Mouse (Mus musculus) hindbrain, embryonic 14.5 days (tissue): ENCODE results near the gene Gdf15. TPM values are rescaled to one million over a fixed set of nuclear protein-coding genes. Genes with fewer than 3 reads are reported as not detected.
A peak's percentile ranks its signal among the peaks of the same experiment; 100 is the strongest.

Experiments used
- ATAC-seq: fragments of 200-750 bp; cut with Nextera tagmentation; 2 replicates; pipeline ENCODE4 v1.8.0; 2017; ENCODE audit warnings: moderate number of reproducible peaks, mild to moderate bottlenecking, moderate TSS enrichment, moderate library complexity; ENCODE audit not compliant: low FRiP score
- DNase-seq: peaks from one replicate; pipeline ENCODE4 v3.0.0-alpha.2; 2015; ENCODE audit warnings: low spot score
- H3K27ac ChIP-seq: fragments of 300-500 bp; sonication (generic); 2 replicates; pipeline ENCODE4 v1.5.1; 2014; ENCODE audit warnings: mild to moderate bottlenecking, moderate library complexity
- H3K27me3 ChIP-seq: fragments of 300-500 bp; sonication (generic); 2 replicates; pipeline ENCODE4 v1.6.1; 2014; ENCODE audit warnings: mild to moderate bottlenecking, low read length, mixed read lengths; ENCODE audit not compliant: control insufficient read depth, insufficient read depth
- H3K36me3 ChIP-seq: fragments of 300-500 bp; sonication (generic); replicated peaks from 2 replicates; pipeline ENCODE4 v1.6.1; 2014; ENCODE audit not compliant: control insufficient read depth, insufficient read depth
- H3K4me1 ChIP-seq: fragments of 300-500 bp; sonication (generic); replicated peaks from 2 replicates; pipeline ENCODE4 v1.6.1; 2014; ENCODE audit warnings: antibody characterized with exemption, low read length, mixed read lengths; ENCODE audit not compliant: control insufficient read depth, insufficient read depth
- H3K4me2 ChIP-seq: fragments of 300-500 bp; sonication (generic); replicated peaks from 2 replicates; pipeline ENCODE4 v1.6.1; 2014; ENCODE audit warnings: mild to moderate bottlenecking, moderate library complexity
- H3K4me3 ChIP-seq: fragments of 300-500 bp; sonication (generic); replicated peaks from 2 replicates; pipeline ENCODE4 v1.5.1; 2014; ENCODE audit warnings: mild to moderate bottlenecking, low read length
- H3K9ac ChIP-seq: fragments of 300-500 bp; sonication (generic); 2 replicates; pipeline ENCODE4 v1.6.1; 2014
- H3K9me3 ChIP-seq: fragments of 300-500 bp; sonication (generic); 2 replicates; pipeline ENCODE4 v1.6.1; 2016; ENCODE audit warnings: low read length; ENCODE audit not compliant: control insufficient read depth
- WGBS: fragments of 180-500 bp; shearing (Covaris S2); extraction: QIAGEN DNeasy Blood & Tissue Kit; methylation state at CpG from one replicate; pipeline ENCODE4 v1.1.7; 2014; 5-methylcytosine and 5-hydroxymethylcytosine counted together
- polyA plus RNA-seq: library from polyadenylated mRNA; unstranded; fragments of >200 nt; fragmentation: Nextera tagmentation; extraction: Ambion mirVana; gene quantifications from 2 replicates; pipeline ENCODE4 v1.2.1, GENCODE M21; 2014

Gdf15 gene
- polyA plus RNA-seq, 1 experiment from 2014 or later, result 0.28 TPM

DNA sequence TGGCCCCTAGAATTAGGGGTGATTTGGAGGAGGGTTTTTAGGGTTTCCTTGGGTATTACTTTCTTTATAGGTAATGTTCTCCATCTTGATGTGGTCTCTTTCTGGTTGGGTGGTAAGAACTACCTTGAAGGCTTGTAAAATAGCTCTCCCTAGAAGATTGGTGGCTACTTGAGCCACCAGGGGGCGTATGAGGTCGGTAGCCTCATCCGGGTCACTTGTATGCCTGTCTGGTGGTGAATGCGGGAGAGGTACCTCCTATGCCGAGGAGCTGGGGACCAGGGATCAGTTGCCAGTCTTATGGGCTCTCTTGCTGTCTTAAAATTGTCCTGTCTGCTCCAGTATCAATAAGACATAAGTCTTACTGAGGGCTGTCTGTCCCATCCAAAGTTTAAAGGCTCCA lies 7.2 kb downstream of the Gdf15 start:
- Histone ChIP-seq H3K36me3 (no peaks in the 10 kb centered on the region), H3K27ac (no peak overlapping the region), H3K4me3 (no peak overlapping the region), H3K9ac (no peak overlapping the region), H3K4me2 (no peak overlapping the region), H3K4me1 (no peaks in the 10 kb centered on the region; the same call in 1 of the 2 replicates), H3K27me3 (no peaks in the 10 kb centered on the region), H3K9me3 (no peaks in the 10 kb centered on the region)
- WGBS, result 23% methylated on average over 5 of the region's 5 CpGs
- no peak for DNase-seq
- no peak for ATAC-seq

GRCm38 (mm10) chr8:70622220-70622619 lies 10.0 kb downstream of the Gdf15 start:
- no peak overlapping the region for H3K4me3 ChIP-seq
- H3K27me3 ChIP-seq, result no peaks in the 10 kb centered on the region
- no peak overlapping the region for H3K9ac ChIP-seq
- no peaks in the 10 kb centered on the region for H3K9me3 ChIP-seq
- H3K4me1 ChIP-seq, result no peaks in the 10 kb centered on the region
- no peaks in the 10 kb centered on the region for H3K36me3 ChIP-seq
- no peak overlapping the region for H3K4me2 ChIP-seq
- 65% methylated on average over 3 of the region's 3 CpGs for WGBS
- DNase-seq (no peak), ATAC-seq (no peak)
- no peak overlapping the region for H3K27ac ChIP-seq

DNA sequence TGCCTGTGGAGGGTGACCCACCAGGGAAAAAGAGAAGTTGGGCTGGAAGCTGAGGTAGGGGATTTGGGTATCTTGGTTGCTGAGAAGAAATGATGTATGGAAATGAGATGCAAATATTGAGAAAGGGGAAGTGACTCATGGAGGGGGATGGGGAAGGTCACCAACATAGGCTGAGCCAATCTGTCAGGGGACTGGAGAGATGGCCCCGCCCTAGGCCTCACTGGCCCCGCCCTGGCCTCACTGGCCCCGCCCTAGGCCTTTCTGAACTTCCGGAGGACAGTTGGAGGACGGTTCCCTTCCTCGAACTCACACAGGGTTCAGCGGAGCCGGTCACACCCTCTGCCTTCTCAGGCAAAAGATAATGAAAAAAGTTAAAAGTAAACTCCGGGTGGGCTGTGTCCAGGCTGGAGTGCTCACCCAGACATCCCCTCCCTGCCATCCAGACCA lies 13.3 kb downstream of the Gdf15 start:
- Histone ChIP-seq H3K4me1 (no peaks in the 10 kb centered on the region), H3K27me3 (no peaks in the 10 kb centered on the region), H3K4me3 (no peak overlapping the region), H3K9me3 (no peaks in the 10 kb centered on the region), H3K36me3 (no peaks in the 10 kb centered on the region), H3K4me2 (no peak overlapping the region), H3K9ac (no peak overlapping the region), H3K27ac (no peak overlapping the region)
- ATAC-seq, result no peak
- 26% methylated on average over 9 of the region's 9 CpGs for WGBS
- DNase-seq, result no peak

DNA sequence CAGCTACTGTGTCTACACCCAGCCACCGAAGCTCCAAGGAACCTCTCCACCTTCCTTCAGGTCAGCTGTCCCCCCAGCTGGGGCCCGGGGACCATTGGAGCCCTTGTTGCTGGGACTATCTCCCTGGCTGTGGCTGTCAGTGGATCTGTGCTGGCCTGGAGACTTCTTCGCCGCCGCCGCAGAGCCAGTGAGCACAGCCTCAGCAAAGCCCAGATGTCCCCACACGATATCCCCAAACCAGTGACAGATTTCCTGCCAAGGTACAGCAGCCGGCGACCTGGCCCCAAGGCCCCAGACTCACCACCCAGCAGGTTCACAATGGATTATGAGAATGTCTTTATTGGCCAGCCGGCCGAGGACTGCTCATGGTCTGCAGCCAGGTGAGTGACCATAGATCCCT lies 14.3 kb downstream of the Gdf15 start:
- no peak for ATAC-seq
- no peak for DNase-seq
- Histone ChIP-seq H3K4me3 (no peak overlapping the region), H3K9ac (no peak overlapping the region), H3K27me3 (no peaks in the 10 kb centered on the region), H3K27ac (no peak overlapping the region), H3K4me2 (no peak overlapping the region), H3K9me3 (no peaks in the 10 kb centered on the region), H3K36me3 (no peaks in the 10 kb centered on the region), H3K4me1 (no peaks in the 10 kb centered on the region)
- 76% methylated on average over 11 of the region's 11 CpGs for WGBS

DNA sequence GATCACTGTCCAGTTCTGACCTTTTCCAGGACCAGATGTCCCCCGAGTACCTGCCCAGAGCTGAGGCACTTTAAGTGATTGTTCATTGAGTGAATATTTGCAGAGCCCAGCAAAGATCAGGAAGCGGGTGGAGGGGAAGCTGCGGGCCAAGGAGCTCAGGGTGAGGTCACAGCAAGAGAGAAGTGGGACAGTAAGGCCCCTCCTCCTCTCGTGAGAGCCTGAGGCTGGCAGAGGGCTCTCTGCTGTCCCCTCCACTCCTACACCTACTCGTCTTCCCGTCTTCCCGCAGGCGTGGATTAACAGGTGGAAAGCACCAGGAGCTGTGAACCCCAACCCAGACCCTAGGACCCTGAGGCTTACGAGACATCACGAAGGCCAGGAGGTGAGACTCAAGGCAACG lies 15.6 kb downstream of the Gdf15 start:
- Histone ChIP-seq H3K36me3 (no peaks in the 10 kb centered on the region), H3K27me3 (no peaks in the 10 kb centered on the region), H3K4me2 (no peak overlapping the region), H3K27ac (no peak overlapping the region), H3K9me3 (no peaks in the 10 kb centered on the region), H3K9ac (no peak overlapping the region), H3K4me3 (no peak overlapping the region), H3K4me1 (0 out of 2 replicates have a peak, but pooled peaks cover 2% of the 10 kb centered on the region)
- ATAC-seq (no peak), DNase-seq (no peak)
- 57% methylated on average over 11 of the region's 11 CpGs for WGBS

DNA sequence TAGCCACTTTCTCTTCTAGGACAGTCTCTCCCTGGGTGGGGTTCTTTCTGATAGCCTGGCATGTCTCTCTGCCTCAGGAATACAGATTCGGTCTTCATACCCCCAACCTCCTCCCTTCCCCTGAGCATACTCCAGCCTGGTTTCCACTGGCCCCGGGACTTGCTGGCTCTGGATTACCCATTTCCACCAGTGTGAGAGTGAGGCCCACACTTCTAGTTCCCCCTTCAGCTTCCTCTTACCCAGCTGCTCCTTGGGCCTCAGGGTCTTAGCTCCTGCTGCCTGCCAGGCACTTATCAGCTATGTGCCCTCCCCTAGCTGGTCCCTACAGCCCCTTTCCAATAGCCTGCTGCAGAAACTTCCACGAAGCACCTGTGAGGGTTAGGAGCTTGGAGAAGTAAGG lies 16.4 kb downstream of the Gdf15 start, which contains the start of gene Lrrc25:
TSS of gene Lrrc25 (plus strand) at position 262 of the 400 bp plus-strand sequence.
- Histone ChIP-seq H3K27me3 (no peaks in the 10 kb centered on the region), H3K4me3 (no peak within 1 kb of the TSS), H3K9ac (no peak within 1 kb of the TSS), H3K9me3 (no peaks in the 10 kb centered on the region), H3K27ac (no peak within 1 kb of the TSS), H3K4me1 (peaks cover 9% of the 10 kb centered on the region; the same call in 1 of the 2 replicates), H3K36me3 (no peaks in the 10 kb centered on the region), H3K4me2 (no peak within 1 kb of the TSS)
- WGBS, result 88% methylated on average over 3 of the region's 3 CpGs
- ATAC-seq (no peak), DNase-seq (no peak)

DNA sequence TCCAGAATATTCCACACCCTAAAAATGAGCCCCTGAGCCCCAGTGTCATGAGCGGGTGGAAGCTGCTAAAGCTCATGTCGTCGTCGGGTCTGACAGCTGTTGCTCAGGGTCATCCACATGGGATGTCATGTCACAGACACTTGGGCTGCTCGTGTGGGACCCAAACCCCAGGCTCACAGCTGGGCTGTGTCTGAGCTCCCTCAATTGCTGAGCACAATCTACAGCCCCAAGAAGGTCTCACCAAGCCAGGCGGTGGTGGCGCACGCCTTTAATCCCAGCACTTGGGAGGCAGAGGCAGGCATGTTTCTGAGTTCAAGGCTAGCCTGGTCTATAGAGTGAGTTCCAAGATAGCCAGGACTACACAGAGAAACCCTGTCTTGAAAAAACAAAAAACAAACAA lies 17.0 kb downstream of the Gdf15 start:
- Histone ChIP-seq H3K4me2 (no peak overlapping the region), H3K4me1 (peaks cover 14% of the 10 kb centered on the region), H3K27ac (no peak overlapping the region), H3K9ac (no peak overlapping the region), H3K4me3 (no peak overlapping the region), H3K9me3 (no peaks in the 10 kb centered on the region), H3K36me3 (no peaks in the 10 kb centered on the region), H3K27me3 (no peaks in the 10 kb centered on the region)
- DNase-seq, result no peak
- WGBS, result 86% methylated on average over 8 of the region's 8 CpGs
- ATAC-seq, result no peak

GRCm38 (mm10) chr8:70614469-70614868 lies 17.8 kb downstream of the Gdf15 start:
- DNase-seq (no peak), ATAC-seq (no peak)
- Histone ChIP-seq H3K27me3 (no peaks in the 10 kb centered on the region), H3K9ac (no peak overlapping the region), H3K4me3 (no peak overlapping the region), H3K9me3 (no peaks in the 10 kb centered on the region), H3K27ac (no peak overlapping the region), H3K36me3 (no peaks in the 10 kb centered on the region), H3K4me2 (no peak overlapping the region), H3K4me1 (peaks cover 23% of the 10 kb centered on the region)
- 77% methylated on average over 5 of the region's 5 CpGs for WGBS

DNA sequence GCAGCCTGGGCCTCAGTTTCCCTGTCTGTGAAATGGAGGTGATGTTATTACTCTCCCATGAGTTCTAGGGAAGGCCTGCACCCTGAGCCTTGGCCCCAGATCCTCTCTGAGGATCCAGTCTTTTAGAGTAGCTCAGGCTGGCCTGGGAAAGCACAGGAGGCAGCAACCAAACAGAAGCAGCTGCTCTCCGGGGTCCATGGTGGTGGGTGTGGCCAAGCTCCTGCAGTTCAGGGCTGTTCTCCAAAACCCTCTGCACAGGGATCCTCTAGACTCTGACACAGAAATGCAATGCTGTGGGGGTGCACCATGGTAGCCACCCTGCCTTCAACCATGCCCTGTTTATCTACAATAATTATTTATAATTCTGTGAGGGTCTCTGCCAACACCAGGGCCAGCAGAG lies 18.5 kb downstream of the Gdf15 start:
- no peak overlapping the region for H3K27ac ChIP-seq
- no peaks in the 10 kb centered on the region for H3K27me3 ChIP-seq
- no peak overlapping the region for H3K9ac ChIP-seq
- H3K36me3 ChIP-seq, result no peaks in the 10 kb centered on the region
- H3K4me1 ChIP-seq, result peaks cover 28% of the 10 kb centered on the region
- DNase-seq, result no peak
- WGBS, result 9% methylated on average over 1 of the region's 1 CpGs
- H3K4me2 ChIP-seq, result no peak overlapping the region
- no peaks in the 10 kb centered on the region for H3K9me3 ChIP-seq
- H3K4me3 ChIP-seq, result no peak overlapping the region
- ATAC-seq, result no peak

GRCm38 (mm10) chr8:70611849-70612248 lies 20.4 kb downstream of the Gdf15 start:
- Histone ChIP-seq H3K27me3 (no peaks in the 10 kb centered on the region), H3K27ac (peak overlapping the region; percentile 9; the same call in 1 of the 2 replicates), H3K4me3 (peak overlapping the region; percentile 30), H3K4me1 (peaks cover 38% of the 10 kb centered on the region), H3K36me3 (no peaks in the 10 kb centered on the region), H3K9me3 (no peaks in the 10 kb centered on the region), H3K9ac (peak overlapping the region; percentile 22; the same call in 1 of the 2 replicates), H3K4me2 (peak overlapping the region; percentile 92)
- DNase-seq, result peak; percentile 82
- WGBS, result 2% methylated on average over 6 of the region's 6 CpGs
- no peak for ATAC-seq
